Mouse (Mus musculus): ENCODE data around the gene Dhdds. TPM values are rescaled to one million over a fixed set of nuclear protein-coding genes. Genes with fewer than 3 reads are reported as not detected.

Gene Dhdds
- total RNA-seq, 2 experiments from 2014 or later: 42.8 to 53.9 TPM

- DNase-seq: no peak
These were observed 44.4 kb downstream of the Dhdds start for GRCm38 (mm10) chr4:133956358-133956757.

DNA sequence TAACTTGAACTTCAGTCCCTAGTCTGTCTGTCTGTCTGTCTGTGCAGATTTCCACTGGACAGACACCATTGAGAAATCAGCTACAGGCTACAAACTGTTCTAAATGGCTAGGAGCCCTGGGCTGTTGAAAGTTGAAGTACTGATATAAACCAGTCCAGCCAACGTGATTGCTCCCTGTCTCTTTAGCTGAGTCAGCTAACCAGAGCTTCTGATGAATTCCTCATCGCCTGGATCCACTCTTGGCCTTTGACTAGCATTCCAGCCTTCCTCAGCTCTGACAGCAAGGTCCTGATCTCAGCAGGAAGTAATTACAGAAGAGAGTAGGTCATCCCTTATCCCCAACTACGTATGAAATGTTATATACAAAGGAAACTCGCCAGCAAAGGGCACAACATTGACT, 54.0 kb downstream of the Dhdds start:
- no peak for DNase-seq

GRCm38 (mm10) chr4:133943791-133944190, 56.9 kb downstream of the Dhdds start:
- DNase-seq: no peak

- DNase-seq: no peak
These were observed 58.0 kb downstream of the Dhdds start for GRCm38 (mm10) chr4:133942679-133943078.

DNA sequence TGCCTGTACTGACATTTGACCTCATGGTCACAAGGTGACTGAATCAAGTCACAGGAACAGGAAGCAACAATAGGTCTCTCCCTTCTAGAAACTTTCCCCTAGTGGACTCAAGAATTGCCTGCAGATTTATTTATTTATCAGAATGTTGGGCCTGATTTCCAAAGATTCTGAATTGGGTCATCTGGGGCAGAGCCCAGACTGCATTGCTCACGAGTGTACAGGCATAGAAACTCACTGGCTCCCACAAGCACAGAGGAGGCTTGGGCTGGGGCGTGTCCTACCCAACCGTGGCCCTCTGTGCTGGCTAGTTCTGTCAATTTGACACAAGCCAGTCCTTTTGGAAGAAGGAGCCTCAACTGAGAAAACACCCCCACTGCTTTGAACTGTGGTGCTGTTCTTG, 59.1 kb downstream of the Dhdds start:
- DNase-seq: peak; percentile 33 to 61

DNA sequence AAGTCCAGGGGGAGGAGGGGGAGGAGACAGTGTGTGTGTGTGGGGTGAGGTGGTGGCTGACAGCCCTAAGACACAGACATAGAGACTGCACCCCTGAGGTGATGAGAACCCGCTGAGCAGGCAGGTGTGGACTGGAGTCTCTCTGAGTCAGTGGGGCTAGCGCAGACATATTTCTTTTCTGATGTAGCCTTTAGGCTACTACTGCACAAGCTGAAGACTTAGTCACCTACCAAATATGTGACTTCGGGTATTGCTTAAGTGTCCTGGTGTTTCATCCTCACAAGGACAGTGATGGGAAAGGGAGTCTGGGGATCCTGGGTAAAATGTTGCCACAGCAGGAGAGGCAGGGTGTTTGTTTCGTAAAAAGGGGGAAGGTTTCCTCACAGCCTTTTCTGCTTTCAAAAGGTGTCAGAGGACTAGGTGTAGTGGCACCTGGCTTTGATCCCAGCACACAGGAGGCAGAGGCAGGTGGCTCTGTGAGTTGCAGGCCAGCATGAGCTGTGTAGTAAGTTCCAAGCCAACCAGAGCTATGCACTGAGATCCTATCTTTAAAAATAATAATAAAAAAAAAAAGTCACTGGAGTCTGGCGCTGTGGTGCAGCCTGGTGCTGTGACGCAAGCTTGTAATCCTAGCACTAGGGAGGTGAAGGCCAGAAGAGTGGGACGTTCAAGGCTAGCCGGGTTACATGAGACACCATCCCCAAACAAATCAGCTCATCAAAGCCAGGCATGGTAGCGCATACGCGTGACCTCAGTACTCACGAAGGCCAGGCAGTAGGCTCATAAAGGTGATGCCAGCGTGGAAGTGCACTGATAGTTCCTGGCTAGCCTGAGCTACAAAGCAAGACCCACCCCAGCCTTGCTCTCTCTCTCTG, 60.1 kb downstream of the Dhdds start:
- DNase-seq: peak; percentile 47 to 65

DNA sequence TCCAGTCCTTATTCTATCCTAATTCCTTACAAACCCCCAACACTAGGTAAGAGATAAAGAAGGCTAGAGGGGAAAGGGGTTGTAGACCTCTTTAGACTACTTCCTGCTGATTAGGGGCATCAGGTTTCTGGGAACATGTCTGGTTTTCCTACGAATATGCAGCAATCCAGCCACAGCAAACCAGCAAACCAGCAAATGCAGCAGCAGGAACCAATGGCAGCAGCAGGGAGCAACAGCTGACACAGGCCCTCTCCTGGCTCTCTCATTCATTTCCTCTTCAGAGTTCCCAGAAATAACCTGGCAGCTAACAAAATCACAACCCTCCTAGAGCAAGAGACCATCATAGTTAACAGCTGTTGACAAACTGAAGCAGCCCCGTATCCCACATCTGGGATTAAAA, 62.6 kb downstream of the Dhdds start:
- DNase-seq: no peak

GRCm38 (mm10) chr4:133931785-133932184, 68.9 kb downstream of the Dhdds start:
- no peak for DNase-seq

- DNase-seq: peak in 1 of 2 experiments; percentile 37
These were observed 69.4 kb downstream of the Dhdds start for GRCm38 (mm10) chr4:133931349-133931748.

GRCm38 (mm10) chr4:133929278-133929670, 71.4 kb downstream of the Dhdds start:
- peak; percentile 49 to 57 for DNase-seq

- DNase-seq: no peak
These were observed 72.0 kb downstream of the Dhdds start for GRCm38 (mm10) chr4:133928576-133929277.

GRCm38 (mm10) chr4:133925204-133925603, 75.5 kb downstream of the Dhdds start:
- DNase-seq: no peak

DNA sequence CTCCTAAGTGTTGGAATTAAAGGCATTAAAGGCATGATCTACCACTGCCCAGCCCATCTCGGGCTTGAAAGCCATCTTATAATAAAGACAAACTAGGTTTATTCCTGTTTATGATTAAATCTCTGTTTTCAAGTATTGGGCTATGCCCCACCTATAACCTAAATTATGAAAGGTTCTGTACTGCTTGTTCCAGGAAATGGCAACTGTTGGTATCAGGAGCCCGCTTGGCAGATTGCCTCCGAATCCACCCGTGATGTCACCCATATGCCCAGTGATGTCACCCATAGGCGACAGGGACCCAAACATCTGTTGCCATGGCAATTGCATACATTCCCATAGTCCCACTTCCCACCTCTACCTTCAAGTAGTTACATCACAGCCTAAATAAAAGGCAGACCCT, 77.0 kb downstream of the Dhdds start:
- no peak for DNase-seq

Other genes starting within 250 kb of the Dhdds start
- gene Arid1a, start 244.1 kb downstream of the Dhdds start, total RNA-seq (2021): 10 to 100 TPM; 51.8 to 54.7 TPM
- gene Rps6ka1, start 113.1 kb downstream of the Dhdds start, total RNA-seq (2021): 10 to 100 TPM; 13.6 to 18.1 TPM
- gene Hmgn2, start 32.3 kb downstream of the Dhdds start, total RNA-seq (2021): 100 to 1,000 TPM; 130 to 337 TPM
- not detected for gene Lin28a, start 17.9 kb upstream of the Dhdds start, total RNA-seq (2021)
- not detected for gene Zfp683, start 52.9 kb upstream of the Dhdds start, total RNA-seq (2021)
- not detected for gene Crybg2, start 59.9 kb upstream of the Dhdds start, total RNA-seq (2021)
- gene Cd52, start 94.2 kb upstream of the Dhdds start, total RNA-seq (2021): 10 to 100 TPM; 10.9 to 12.0 TPM
- 1 to 10 TPM; 5.2 to 8.5 TPM for gene Ubxn11, start 101.7 kb upstream of the Dhdds start, total RNA-seq (2021)
- gene Sh3bgrl3, start 127.9 kb upstream of the Dhdds start, total RNA-seq (2021): 10 to 100 TPM; 66.8 to 86.5 TPM
- gene Cep85, start 186.2 kb upstream of the Dhdds start, total RNA-seq (2021): 10 to 100 TPM; 15.6 to 20.4 TPM
- gene Gm7534, start 202.1 kb upstream of the Dhdds start, total RNA-seq (2021): not detected
- gene Catsper4, start 226.5 kb upstream of the Dhdds start, total RNA-seq (2021): not detected
- under 1 TPM; 0.23 to 0.40 TPM for gene Cnksr1, start 237.5 kb upstream of the Dhdds start, total RNA-seq (2021)
- not detected for gene E130218I03Rik, start 242.7 kb upstream of the Dhdds start, total RNA-seq (2021)
- gene Zfp593, start 244.7 kb upstream of the Dhdds start, total RNA-seq (2021): 10 to 100 TPM in 1 of 2 experiments, 1 to 10 TPM in 1; 9.6 to 12.9 TPM
- gene Gm30191, start 246.0 kb upstream of the Dhdds start, total RNA-seq (2021): not detected